In genomic region chr4:40702797-40703709, GRCm38 (mm10) we compare ENCODE assay signal across 8 mouse cellular contexts. TPM values are rescaled to one million over a fixed set of nuclear protein-coding genes. Genes with fewer than 3 reads are reported as not detected.
DNase-seq lines count a peak whose midpoint lies in the region; ATAC-seq and TF ChIP-seq lines count a peak whose summit lies in the region.

Aptx (minus strand) TSS chr4:40703194.

- peak; percentile 97 for ATAC-seq in forebrain, embryonic 15.5 days (replicated peaks)
- ATAC-seq in neutrophil, adult 5-6 weeks (ENCODE audit: extremely low read depth, insufficient number of reproducible peaks, low FRiP score, poor library complexity, severe bottlenecking), result peak; percentile 95

- WGBS in forebrain, embryonic 15.5 days, result 0% methylated on average over 42 of the region's 42 CpGs
- WGBS in lung, adult 2 months, result under 1% methylated on average over 42 of the region's 42 CpGs

- intact Hi-C loops in heart, postnatal 25 days (cut with DNase I), result loop anchor here (1.0 kb wide), 1 partner anchor 19 kb away; the partner anchor contains the start of gene Dnaja1

- no peaks in the 10 kb centered on the region for H3K36me3 ChIP-seq in forebrain, embryonic 15.5 days

- TF ChIP-seq POLR2A in lung, adult 2 months (IDR thresholded peaks at IDR 0.05; ENCODE audit: borderline replicate concordance, extremely low read depth, low read depth, low read length), result peak; percentile 87; the same call in 1 of the 2 replicates

- H3K27ac ChIP-seq in forebrain, embryonic 15.5 days (replicated peaks), result peak within 1 kb of the TSS; percentile 96

- peak within 1 kb of the TSS; percentile 62 for H3K4me3 ChIP-seq in forebrain, embryonic 15.5 days
- peak within 1 kb of the TSS; percentile 90 for H3K4me3 ChIP-seq in lung, adult 2 months (replicated peaks; ENCODE audit: extremely low read depth, low read depth, low read length)

- H3K4me2 ChIP-seq in forebrain, embryonic 15.5 days (replicated peaks), result peak within 1 kb of the TSS; percentile 72

- H3K4me1 ChIP-seq in forebrain, embryonic 15.5 days, result peaks cover 25% of the 10 kb centered on the region
- H3K4me1 ChIP-seq in lung, adult 2 months (ENCODE audit: control insufficient read depth, insufficient read depth, low read length), result peaks cover 13% of the 10 kb centered on the region

- TF ChIP-seq CTCF in lung, adult 2 months (IDR thresholded peaks at IDR 0.05; ENCODE audit: insufficient read depth, low read length), result no peak

- H3K9me3 ChIP-seq in forebrain, embryonic 15.5 days, result no peaks in the 10 kb centered on the region

- DNase-seq in ES-CJ7 (ENCODE audit: low read depth, low spot score), result peak; percentile 97
- peak; percentile 92 for DNase-seq in cerebellum, adult 11 months
- peak; percentile 89 for DNase-seq in heart, postnatal 25 days (ENCODE audit: low spot score)
- peak; percentile 96 to 99 for DNase-seq in layer of hippocampus, adult 18-20 months (ENCODE audit: low spot score in 2 of 2)
- DNase-seq in lung, adult 2 months, result peak; percentile 97
- DNase-seq in thymus, adult 18-20 months, result peak; percentile 88 to 92

- H3K27me3 ChIP-seq in forebrain, embryonic 15.5 days, result no peaks in the 10 kb centered on the region

- peak within 1 kb of the TSS; percentile 65 for H3K9ac ChIP-seq in forebrain, embryonic 15.5 days (replicated peaks)

RNA-seq across cellular contexts. Expression of gene Aptx, which starts in this region (rescaled TPM):
- polyA plus RNA-seq in forebrain, embryonic 15.5 days (2015; fragmentation: Nextera tagmentation; extraction: Ambion mirVana), result 55.5 and 56.7 TPM in 2 replicates
- total RNA-seq in heart, postnatal 25 days (2021), result 10 to 100 TPM; 14.0 to 15.2 TPM
- total RNA-seq in layer of hippocampus, adult 18-20 months (2021), result 10 to 100 TPM; 29.5 to 31.2 TPM
- 5.5 and 8.3 TPM in 2 replicates for polyA plus RNA-seq in lung, adult 2 months (2012; rRNA removed)
- total RNA-seq in neutrophil, adult 5-6 weeks (2017), result 11.0 and 15.5 TPM in 2 replicates

Comparison
In these comparisons a context has a peak if more than half of its experiments do, and no peak if none do; other contexts are left out.
1. Peak in every context shown above with its lines: DNase-seq, ATAC-seq, H3K4me3 ChIP-seq and H3K27ac ChIP-seq.